Mouse (Mus musculus) spleen, postnatal 10 days (tissue): ENCODE measurements at regions not wholly inside any gene's neighbourhood (a gene's known extent, or its start where the extent isn't known, plus 50 kb on each side); places are given as distances from the start of the nearest gene placed in this dataset.

Experiments
- DNase-seq, 2 experiments: peaks; one replicate each; pipeline ENCODE4 v3.0.0; 2021 to 2022; ENCODE audit warnings: low spot score in 2 of 2

- DNase-seq, result no peak
Observed at GRCm38 (mm10) chrX:13344701-13345100, 63.9 kb downstream of the Ddx3x start.

GRCm38 (mm10) chrX:13345126-13345525 is 64.4 kb downstream of the Ddx3x start:
- no peak for DNase-seq

- no peak for DNase-seq
Observed at GRCm38 (mm10) chrX:13346011-13346631, 65.4 kb downstream of the Ddx3x start.

GRCm38 (mm10) chrX:13346696-13347026 is 65.9 kb downstream of the Ddx3x start:
- DNase-seq, result peak; percentile 10 to 46

GRCm38 (mm10) chrX:13347027-13347840 is 66.5 kb downstream of the Ddx3x start:
- peak; percentile 19 to 63 for DNase-seq

- DNase-seq, result no peak
Observed at GRCm38 (mm10) chrX:13348415-13348814, 67.6 kb downstream of the Ddx3x start.

GRCm38 (mm10) chrX:13350461-13350860 is 69.7 kb downstream of the Ddx3x start:
- no peak for DNase-seq

- DNase-seq, result no peak
Observed at GRCm38 (mm10) chrX:13357149-13357783, 76.5 kb downstream of the Ddx3x start.

- no peak for DNase-seq
Observed at GRCm38 (mm10) chrX:13357973-13358372, 77.2 kb downstream of the Ddx3x start.

- no peak for DNase-seq
Observed at GRCm38 (mm10) chrX:13360436-13360835, 79.7 kb downstream of the Ddx3x start.

GRCm38 (mm10) chrX:13370319-13370718 is 89.5 kb downstream of the Ddx3x start:
- no peak for DNase-seq

- DNase-seq, result no peak
Observed at GRCm38 (mm10) chrX:13372752-13373151, 92.0 kb downstream of the Ddx3x start.

- DNase-seq, result no peak
Observed at GRCm38 (mm10) chrX:13386354-13386753, 79.6 kb upstream of the Nyx start.

- DNase-seq, result no peak
Observed at GRCm38 (mm10) chrX:13398466-13398865, 67.4 kb upstream of the Nyx start.

GRCm38 (mm10) chrX:13412726-13413125 is 53.2 kb upstream of the Nyx start:
- DNase-seq, result no peak

GRCm38 (mm10) chrX:13413135-13413534 is 52.8 kb upstream of the Nyx start:
- DNase-seq, result no peak
